Mouse (Mus musculus): Measurements from ENCODE around the gene Tfdp1. TPM values are rescaled to one million over a fixed set of nuclear protein-coding genes. Genes with fewer than 3 reads are reported as not detected.

Gene Tfdp1
- polyA plus RNA-seq, 1 experiment: 175 TPM

DNA sequence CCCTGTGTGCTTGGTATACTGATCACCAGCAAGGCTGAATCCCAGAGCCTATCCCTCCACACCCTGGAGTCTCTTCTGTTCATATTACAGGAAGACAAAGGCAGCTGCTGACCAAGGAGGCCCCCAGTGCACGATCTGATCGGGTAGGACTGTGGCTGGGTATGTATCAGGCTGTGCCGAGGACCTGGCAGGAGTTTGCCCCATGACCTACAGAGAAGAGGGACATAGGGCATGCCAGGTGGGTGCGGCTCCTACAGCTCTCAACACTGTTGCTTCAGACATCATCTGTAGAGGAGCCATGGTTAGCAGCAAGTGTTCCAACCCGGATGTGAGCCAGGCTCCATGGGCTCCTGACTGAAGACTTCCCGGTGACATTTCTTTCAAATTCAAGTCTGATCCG is 55.3 kb downstream of the Tfdp1 start:
- TF ChIP-seq CTCF (IDR thresholded peaks at IDR 0.05; ENCODE audit: low read depth, low read length): no peak
- TF ChIP-seq EP300 (IDR thresholded peaks at IDR 0.05; ENCODE audit: insufficient read depth, low read depth, low read length): no peak
- no peak for TF ChIP-seq POLR2A (IDR thresholded peaks at IDR 0.05; ENCODE audit: insufficient read depth, low read length)

DNA sequence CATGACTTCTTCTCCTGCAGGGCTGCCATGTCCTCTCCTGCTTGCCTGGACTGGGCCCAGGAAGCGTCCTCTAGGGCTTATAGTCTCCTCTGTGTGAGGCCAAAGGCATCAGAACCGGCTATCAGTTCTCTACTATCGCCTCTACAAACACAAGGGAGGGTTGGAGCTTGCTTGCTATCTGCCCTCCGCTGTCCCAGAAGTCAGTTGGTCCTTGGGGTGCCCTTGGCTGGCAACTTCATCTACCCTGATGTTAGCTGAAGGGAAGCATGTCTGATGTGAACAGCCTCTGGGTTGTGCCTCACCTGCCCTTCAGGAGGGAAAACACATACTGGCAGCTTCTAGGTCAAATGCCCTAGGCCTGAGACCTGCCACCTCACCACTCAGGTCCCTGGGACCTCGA is 58.2 kb downstream of the Tfdp1 start, which contains the start of gene Atp4b:
TSS of gene Atp4b (minus strand) at position 101 of the 400 bp plus-strand sequence.
- Histone ChIP-seq H3K36me3 (ENCODE audit: control insufficient read depth, insufficient read depth, low read length, poor library complexity, severe bottlenecking) (no peaks in the 10 kb centered on the region), H3K4me1 (ENCODE audit: control insufficient read depth, insufficient read depth, low read length) (no peaks in the 10 kb centered on the region), H3K9ac (ENCODE audit: low read depth, poor library complexity, severe bottlenecking) (no peak within 1 kb of the TSS), H3K27ac (ENCODE audit: insufficient read depth, low read length) (no peak within 1 kb of the TSS), H3K4me3 (ENCODE audit: low read depth, low read length) (no peak within 1 kb of the TSS), H3K9me3 (replicated peaks; ENCODE audit: control insufficient read depth, insufficient read depth, low read length, poor library complexity, severe bottlenecking) (no peaks in the 10 kb centered on the region), H3K27me3 (ENCODE audit: control insufficient read depth, insufficient read depth, low read length, poor library complexity, severe bottlenecking) (no peaks in the 10 kb centered on the region)
- TF ChIP-seq EP300 (IDR thresholded peaks at IDR 0.05; ENCODE audit: insufficient read depth, low read depth, low read length) (no peak), POLR2A (IDR thresholded peaks at IDR 0.05; ENCODE audit: insufficient read depth, low read length) (no peak)

More for the DNA sequence above, 55.3 kb downstream of the Tfdp1 start:
- Histone ChIP-seq H3K9me3 (replicated peaks; ENCODE audit: control insufficient read depth, insufficient read depth, low read length, poor library complexity, severe bottlenecking) (no peaks in the 10 kb centered on the region), H3K9ac (ENCODE audit: low read depth, poor library complexity, severe bottlenecking) (no peak overlapping the region), H3K4me1 (ENCODE audit: control insufficient read depth, insufficient read depth, low read length) (no peaks in the 10 kb centered on the region), H3K4me3 (ENCODE audit: low read depth, low read length) (no peak overlapping the region), H3K27ac (ENCODE audit: insufficient read depth, low read length) (no peak overlapping the region), H3K27me3 (ENCODE audit: control insufficient read depth, insufficient read depth, low read length, poor library complexity, severe bottlenecking) (no peaks in the 10 kb centered on the region), H3K36me3 (ENCODE audit: control insufficient read depth, insufficient read depth, low read length, poor library complexity, severe bottlenecking) (no peaks in the 10 kb centered on the region)

DNA sequence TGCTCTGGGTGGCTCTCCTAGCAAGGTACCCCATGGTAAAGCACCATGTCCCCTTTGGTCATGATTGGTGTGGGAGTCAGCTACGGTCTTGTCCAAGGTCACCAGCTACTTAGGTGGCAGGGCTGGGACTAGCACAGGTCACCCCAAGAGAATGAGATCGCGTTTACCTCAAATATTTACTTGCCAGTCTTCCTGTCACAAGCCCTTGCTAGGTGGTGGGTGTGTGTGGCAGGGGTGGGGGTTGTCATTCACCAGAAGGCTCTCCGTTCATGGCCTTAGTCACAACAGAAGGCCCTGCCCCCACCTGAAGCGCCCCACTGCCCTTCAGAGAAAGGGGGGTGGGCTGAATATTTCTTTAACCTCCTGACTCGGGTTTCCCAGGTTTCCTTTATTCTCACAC is 65.0 kb downstream of the Tfdp1 start:
- TF ChIP-seq CTCF (IDR thresholded peaks at IDR 0.05; ENCODE audit: low read depth, low read length) (no peak), POLR2A (IDR thresholded peaks at IDR 0.05; ENCODE audit: insufficient read depth, low read length) (no peak), EP300 (IDR thresholded peaks at IDR 0.05; ENCODE audit: insufficient read depth, low read depth, low read length) (no peak)
- Histone ChIP-seq H3K4me1 (ENCODE audit: control insufficient read depth, insufficient read depth, low read length) (no peaks in the 10 kb centered on the region), H3K36me3 (ENCODE audit: control insufficient read depth, insufficient read depth, low read length, poor library complexity, severe bottlenecking) (no peaks in the 10 kb centered on the region), H3K4me3 (ENCODE audit: low read depth, low read length) (no peak overlapping the region), H3K9ac (ENCODE audit: low read depth, poor library complexity, severe bottlenecking) (no peak overlapping the region), H3K9me3 (replicated peaks; ENCODE audit: control insufficient read depth, insufficient read depth, low read length, poor library complexity, severe bottlenecking) (no peaks in the 10 kb centered on the region), H3K27me3 (ENCODE audit: control insufficient read depth, insufficient read depth, low read length, poor library complexity, severe bottlenecking) (no peaks in the 10 kb centered on the region), H3K27ac (ENCODE audit: insufficient read depth, low read length) (no peak overlapping the region)

DNA sequence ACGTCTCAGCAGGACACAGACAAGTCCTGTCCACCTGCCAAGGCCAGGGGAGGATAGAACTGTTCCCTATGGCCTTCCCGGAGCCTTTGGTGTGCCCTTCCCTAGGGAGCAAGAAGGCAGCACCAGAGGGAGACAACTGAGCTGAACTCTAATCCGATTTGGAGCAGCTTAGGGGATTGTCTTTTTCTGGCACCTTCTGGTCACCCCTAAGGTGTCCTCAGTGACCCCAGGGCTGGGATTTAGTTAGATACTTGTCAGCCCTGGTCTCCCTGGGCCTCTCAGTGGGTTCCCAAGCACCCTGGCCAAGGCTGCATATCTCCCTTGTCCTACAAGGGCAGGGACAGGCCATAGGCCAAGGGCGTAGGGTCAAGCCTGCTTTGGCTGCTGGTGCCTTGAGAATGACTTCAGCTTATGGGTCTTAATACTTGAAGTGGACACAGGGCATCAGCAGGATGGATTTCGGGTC is 66.1 kb downstream of the Tfdp1 start, which contains the start of gene Grk1:
TSS of gene Grk1 (plus strand) at position 416 of the 466 bp plus-strand sequence.
- H3K27ac ChIP-seq (ENCODE audit: insufficient read depth, low read length): no peak within 1 kb of the TSS
- no peaks in the 10 kb centered on the region for H3K9me3 ChIP-seq (replicated peaks; ENCODE audit: control insufficient read depth, insufficient read depth, low read length, poor library complexity, severe bottlenecking)
- no peak within 1 kb of the TSS for H3K4me3 ChIP-seq (ENCODE audit: low read depth, low read length)
- no peak within 1 kb of the TSS for H3K9ac ChIP-seq (ENCODE audit: low read depth, poor library complexity, severe bottlenecking)
- TF ChIP-seq POLR2A (IDR thresholded peaks at IDR 0.05; ENCODE audit: insufficient read depth, low read length): no peak
- no peaks in the 10 kb centered on the region for H3K36me3 ChIP-seq (ENCODE audit: control insufficient read depth, insufficient read depth, low read length, poor library complexity, severe bottlenecking)
- no peaks in the 10 kb centered on the region for H3K4me1 ChIP-seq (ENCODE audit: control insufficient read depth, insufficient read depth, low read length)
- no peaks in the 10 kb centered on the region for H3K27me3 ChIP-seq (ENCODE audit: control insufficient read depth, insufficient read depth, low read length, poor library complexity, severe bottlenecking)

DNA sequence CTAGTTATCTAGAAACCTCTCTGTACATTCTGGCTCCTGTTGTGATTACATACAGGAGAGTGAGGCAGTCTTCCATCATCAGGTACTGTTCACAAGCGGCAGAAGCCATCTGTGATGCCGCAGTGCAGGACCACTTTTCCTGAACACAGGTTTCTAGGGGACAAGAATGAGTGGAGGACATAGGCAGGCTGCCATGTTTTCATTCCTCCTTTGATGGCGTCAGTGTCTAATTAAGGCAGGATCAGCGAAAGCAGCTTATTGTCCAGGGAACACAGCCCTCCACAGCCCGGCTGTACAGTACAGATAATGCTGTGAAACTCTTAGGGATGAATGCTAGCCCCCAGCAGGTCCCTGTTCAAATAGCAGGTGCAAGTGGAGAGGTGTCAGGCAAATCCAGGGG is 67.5 kb downstream of the Tfdp1 start:
- no peaks in the 10 kb centered on the region for H3K9me3 ChIP-seq (replicated peaks; ENCODE audit: control insufficient read depth, insufficient read depth, low read length, poor library complexity, severe bottlenecking)
- H3K4me1 ChIP-seq (ENCODE audit: control insufficient read depth, insufficient read depth, low read length): no peaks in the 10 kb centered on the region
- H3K4me3 ChIP-seq (ENCODE audit: low read depth, low read length): no peak overlapping the region
- TF ChIP-seq POLR2A (IDR thresholded peaks at IDR 0.05; ENCODE audit: insufficient read depth, low read length) (no peak), EP300 (IDR thresholded peaks at IDR 0.05; ENCODE audit: insufficient read depth, low read depth, low read length) (no peak), CTCF (IDR thresholded peaks at IDR 0.05; ENCODE audit: low read depth, low read length) (no peak)
- no peaks in the 10 kb centered on the region for H3K27me3 ChIP-seq (ENCODE audit: control insufficient read depth, insufficient read depth, low read length, poor library complexity, severe bottlenecking)
- H3K27ac ChIP-seq (ENCODE audit: insufficient read depth, low read length): no peak overlapping the region
- H3K36me3 ChIP-seq (ENCODE audit: control insufficient read depth, insufficient read depth, low read length, poor library complexity, severe bottlenecking): no peaks in the 10 kb centered on the region
- no peak overlapping the region for H3K9ac ChIP-seq (ENCODE audit: low read depth, poor library complexity, severe bottlenecking)

DNA sequence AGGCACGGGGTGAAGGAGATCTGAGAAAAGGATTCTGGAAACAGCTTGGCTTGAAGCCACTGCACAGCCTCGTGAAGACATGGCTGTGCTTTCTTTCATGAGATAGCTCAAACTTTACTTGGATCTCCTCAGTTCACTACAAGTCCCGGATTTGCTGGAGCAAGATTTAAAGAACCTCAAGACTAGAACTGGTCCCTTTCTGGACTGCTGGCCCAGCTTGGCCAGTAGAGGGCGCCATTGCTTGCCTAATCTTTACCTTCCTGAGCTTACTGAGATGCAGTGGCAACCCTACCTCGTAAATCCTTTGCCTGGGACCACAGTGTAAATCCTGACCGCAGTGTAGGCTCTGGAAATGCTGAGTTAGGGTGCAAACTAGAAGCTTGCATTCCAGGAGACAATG is 73.0 kb downstream of the Tfdp1 start:
- Histone ChIP-seq H3K4me3 (ENCODE audit: low read depth, low read length) (no peak overlapping the region), H3K4me1 (ENCODE audit: control insufficient read depth, insufficient read depth, low read length) (no peaks in the 10 kb centered on the region), H3K27me3 (ENCODE audit: control insufficient read depth, insufficient read depth, low read length, poor library complexity, severe bottlenecking) (no peaks in the 10 kb centered on the region), H3K9me3 (replicated peaks; ENCODE audit: control insufficient read depth, insufficient read depth, low read length, poor library complexity, severe bottlenecking) (no peaks in the 10 kb centered on the region), H3K27ac (ENCODE audit: insufficient read depth, low read length) (no peak overlapping the region), H3K9ac (ENCODE audit: low read depth, poor library complexity, severe bottlenecking) (no peak overlapping the region), H3K36me3 (ENCODE audit: control insufficient read depth, insufficient read depth, low read length, poor library complexity, severe bottlenecking) (no peaks in the 10 kb centered on the region)
- no peak for TF ChIP-seq EP300 (IDR thresholded peaks at IDR 0.05; ENCODE audit: insufficient read depth, low read depth, low read length)
- TF ChIP-seq POLR2A (IDR thresholded peaks at IDR 0.05; ENCODE audit: insufficient read depth, low read length): no peak
- TF ChIP-seq CTCF (IDR thresholded peaks at IDR 0.05; ENCODE audit: low read depth, low read length): peak; percentile 92

Data from ES-Bruce4 (cell line).